Mouse (Mus musculus) heart, embryonic 12.5 days (tissue): ENCODE data around the gene Tmem121b. TPM values are rescaled to one million over a fixed set of nuclear protein-coding genes. Genes with fewer than 3 reads are reported as not detected.

Experiments
- ATAC-seq: fragments of 200-750 bp; cut with Nextera tagmentation; 2 replicates; pipeline ENCODE4 v1.8.0; 2017; ENCODE audit warnings: moderate TSS enrichment, moderate library complexity; ENCODE audit not compliant: insufficient number of reproducible peaks, low FRiP score
- H3K27ac ChIP-seq: fragments of 300-500 bp; sonication (generic); 2 replicates; pipeline ENCODE4 v1.5.1; 2016; ENCODE audit warnings: mild to moderate bottlenecking, moderate library complexity; ENCODE audit not compliant: poor library complexity, severe bottlenecking
- H3K27me3 ChIP-seq: fragments of 300-500 bp; sonication (generic); replicated peaks from 2 replicates; pipeline ENCODE4 v1.6.1; 2016; ENCODE audit warnings: mild to moderate bottlenecking, moderate library complexity
- H3K36me3 ChIP-seq: fragments of 300-500 bp; sonication (generic); 2 replicates; pipeline ENCODE4 v1.6.1; 2016; ENCODE audit warnings: mild to moderate bottlenecking, moderate library complexity
- H3K4me1 ChIP-seq: fragments of 300-500 bp; sonication (generic); replicated peaks from 2 replicates; pipeline ENCODE4 v1.6.1; 2016; ENCODE audit warnings: mild to moderate bottlenecking
- H3K4me2 ChIP-seq: fragments of 300-500 bp; sonication (generic); 2 replicates; pipeline ENCODE4 v1.6.1; 2016; ENCODE audit warnings: mild to moderate bottlenecking, moderate library complexity
- H3K4me3 ChIP-seq: fragments of 300-500 bp; sonication (generic); 2 replicates; pipeline ENCODE4 v1.5.1; 2016; ENCODE audit warnings: mild to moderate bottlenecking
- H3K9ac ChIP-seq: fragments of 300-500 bp; sonication (generic); 2 replicates; pipeline ENCODE4 v1.6.1; 2016; ENCODE audit warnings: mild to moderate bottlenecking, moderate library complexity
- H3K9me3 ChIP-seq: fragments of 300-500 bp; sonication (generic); replicated peaks from 2 replicates; pipeline ENCODE4 v1.6.1; 2016; ENCODE audit warnings: mild to moderate bottlenecking, moderate library complexity
- WGBS: fragments of 180-500 bp; shearing (Covaris S2); methylation state at CpG from one replicate; pipeline ENCODE4 v1.1.7; 2016; 5-methylcytosine and 5-hydroxymethylcytosine counted together
- polyA plus RNA-seq: library from polyadenylated mRNA; unstranded; fragments of >200 nt; fragmentation: Nextera tagmentation; extraction: Ambion mirVana; gene quantifications from 2 replicates; pipeline ENCODE4 v1.2.1, GENCODE M21; 2016

The Tmem121b gene
- polyA plus RNA-seq, 1 experiment from 2014 or later: 0.10 TPM

- Histone ChIP-seq H3K9ac (no peak overlapping the region), H3K27me3 (peaks cover 60% of the 10 kb centered on the region), H3K36me3 (no peaks in the 10 kb centered on the region), H3K4me1 (peaks cover 26% of the 10 kb centered on the region), H3K4me3 (peak overlapping the region; percentile 74), H3K4me2 (peak overlapping the region; percentile 100), H3K9me3 (no peaks in the 10 kb centered on the region), H3K27ac (no peak overlapping the region)
- 7% methylated on average over 22 of the region's 22 CpGs for WGBS
- 0 out of 2 replicates have a peak, but pooled peaks have one; percentile 7 for ATAC-seq
Observed at GRCm38 (mm10) chr6:120491862-120492498, 1.6 kb downstream of the Tmem121b start.

GRCm38 (mm10) chr6:120491064-120491463 lies 2.5 kb downstream of the Tmem121b start:
- H3K36me3 ChIP-seq: no peaks in the 10 kb centered on the region

GRCm38 (mm10) chr6:120489461-120489860 lies 4.1 kb downstream of the Tmem121b start:
- Histone ChIP-seq H3K4me1 (peaks cover 32% of the 10 kb centered on the region), H3K9ac (no peak overlapping the region), H3K27ac (no peak overlapping the region), H3K27me3 (peaks cover 44% of the 10 kb centered on the region), H3K4me3 (no peak overlapping the region), H3K9me3 (no peaks in the 10 kb centered on the region), H3K4me2 (no peak overlapping the region), H3K36me3 (no peaks in the 10 kb centered on the region)
- no peak for ATAC-seq
- 39% methylated on average over 2 of the region's 2 CpGs for WGBS

More at GRCm38 (mm10) chr6:120491064-120491463, 2.5 kb downstream of the Tmem121b start:
- Histone ChIP-seq H3K4me3 (no peak overlapping the region), H3K27me3 (peaks cover 53% of the 10 kb centered on the region), H3K9me3 (no peaks in the 10 kb centered on the region), H3K9ac (no peak overlapping the region), H3K4me2 (no peak overlapping the region), H3K4me1 (peaks cover 26% of the 10 kb centered on the region), H3K27ac (no peak overlapping the region)
- ATAC-seq: no peak
- 59% methylated on average over 7 of the region's 7 CpGs for WGBS

GRCm38 (mm10) chr6:120488647-120489046 lies 5.0 kb downstream of the Tmem121b start:
- no peak overlapping the region for H3K4me2 ChIP-seq
- WGBS: 52% methylated on average over 3 of the region's 3 CpGs
- H3K4me1 ChIP-seq: peaks cover 26% of the 10 kb centered on the region
- peaks cover 36% of the 10 kb centered on the region for H3K27me3 ChIP-seq
- H3K27ac ChIP-seq: no peak overlapping the region
- H3K4me3 ChIP-seq: no peak overlapping the region
- H3K9ac ChIP-seq: no peak overlapping the region
- H3K9me3 ChIP-seq: no peaks in the 10 kb centered on the region
- no peaks in the 10 kb centered on the region for H3K36me3 ChIP-seq
- ATAC-seq: no peak

- H3K36me3 ChIP-seq: peaks cover 7% of the 10 kb centered on the region; the same call in 1 of the 2 replicates
- H3K9ac ChIP-seq: no peak overlapping the region
- H3K4me2 ChIP-seq: no peak overlapping the region
- no peak overlapping the region for H3K27ac ChIP-seq
- 57% methylated on average over 8 of the region's 8 CpGs for WGBS
- H3K27me3 ChIP-seq: peaks cover 17% of the 10 kb centered on the region
- H3K9me3 ChIP-seq: no peaks in the 10 kb centered on the region
- no peak for ATAC-seq
- peaks cover 13% of the 10 kb centered on the region for H3K4me1 ChIP-seq
- no peak overlapping the region for H3K4me3 ChIP-seq
Observed at GRCm38 (mm10) chr6:120486051-120486510, 7.5 kb downstream of the Tmem121b start.

- H3K9ac ChIP-seq: no peak overlapping the region
- H3K4me1 ChIP-seq: peaks cover 13% of the 10 kb centered on the region
- no peaks in the 10 kb centered on the region for H3K9me3 ChIP-seq
- H3K36me3 ChIP-seq: peaks cover 7% of the 10 kb centered on the region; the same call in 1 of the 2 replicates
- peaks cover 7% of the 10 kb centered on the region; the same call in 1 of the 2 replicates for H3K27me3 ChIP-seq
- no peak overlapping the region for H3K4me2 ChIP-seq
- H3K4me3 ChIP-seq: no peak overlapping the region
- no peak for ATAC-seq
- 33% methylated on average over 3 of the region's 3 CpGs for WGBS
- H3K27ac ChIP-seq: no peak overlapping the region
Observed at GRCm38 (mm10) chr6:120485038-120485437, 8.6 kb downstream of the Tmem121b start.

GRCm38 (mm10) chr6:120483211-120483626 lies 10.4 kb downstream of the Tmem121b start:
- Histone ChIP-seq H3K4me1 (peaks cover 18% of the 10 kb centered on the region), H3K27ac (no peak overlapping the region), H3K9me3 (no peaks in the 10 kb centered on the region), H3K4me2 (peak overlapping the region; percentile 58), H3K4me3 (peak overlapping the region; percentile 21; the same call in 1 of the 2 replicates), H3K27me3 (peaks cover 6% of the 10 kb centered on the region; the same call in 1 of the 2 replicates), H3K36me3 (peaks cover 7% of the 10 kb centered on the region; the same call in 1 of the 2 replicates), H3K9ac (peak overlapping the region; percentile 29; the same call in 1 of the 2 replicates)
- 22% methylated on average over 8 of the region's 8 CpGs for WGBS
- ATAC-seq: peak; percentile 60; the same call in 1 of the 2 replicates

GRCm38 (mm10) chr6:120482756-120483155 lies 10.9 kb downstream of the Tmem121b start:
- peaks cover 6% of the 10 kb centered on the region; the same call in 1 of the 2 replicates for H3K27me3 ChIP-seq
- peak overlapping the region; percentile 29; the same call in 1 of the 2 replicates for H3K9ac ChIP-seq
- H3K4me3 ChIP-seq: no peak overlapping the region
- H3K36me3 ChIP-seq: peaks cover 7% of the 10 kb centered on the region; the same call in 1 of the 2 replicates
- peak overlapping the region; percentile 58 for H3K4me2 ChIP-seq
- WGBS: 31% methylated on average over 6 of the region's 6 CpGs
- ATAC-seq: no peak
- H3K9me3 ChIP-seq: no peaks in the 10 kb centered on the region
- peaks cover 18% of the 10 kb centered on the region for H3K4me1 ChIP-seq
- no peak overlapping the region for H3K27ac ChIP-seq

- Histone ChIP-seq H3K36me3 (peaks cover 7% of the 10 kb centered on the region; the same call in 1 of the 2 replicates), H3K4me3 (no peak overlapping the region), H3K4me2 (no peak overlapping the region), H3K4me1 (peaks cover 18% of the 10 kb centered on the region), H3K27ac (no peak overlapping the region), H3K27me3 (peaks cover 6% of the 10 kb centered on the region; the same call in 1 of the 2 replicates), H3K9me3 (no peaks in the 10 kb centered on the region), H3K9ac (no peak overlapping the region)
- WGBS: 88% methylated on average over 14 of the region's 14 CpGs
- no peak for ATAC-seq
Observed at GRCm38 (mm10) chr6:120482021-120482420, 11.6 kb downstream of the Tmem121b start.

GRCm38 (mm10) chr6:120481538-120481937 lies 12.1 kb downstream of the Tmem121b start:
- no peak overlapping the region for H3K9ac ChIP-seq
- 90% methylated on average over 6 of the region's 6 CpGs for WGBS
- H3K9me3 ChIP-seq: no peaks in the 10 kb centered on the region
- no peak overlapping the region for H3K4me3 ChIP-seq
- H3K27ac ChIP-seq: no peak overlapping the region
- no peak overlapping the region for H3K4me2 ChIP-seq
- peaks cover 18% of the 10 kb centered on the region for H3K4me1 ChIP-seq
- H3K36me3 ChIP-seq: peaks cover 7% of the 10 kb centered on the region; the same call in 1 of the 2 replicates
- peaks cover 6% of the 10 kb centered on the region; the same call in 1 of the 2 replicates for H3K27me3 ChIP-seq
- ATAC-seq: no peak

GRCm38 (mm10) chr6:120480361-120480760 lies 13.2 kb downstream of the Tmem121b start:
- Histone ChIP-seq H3K27me3 (peaks cover 6% of the 10 kb centered on the region; the same call in 1 of the 2 replicates), H3K9ac (no peak overlapping the region), H3K4me1 (peaks cover 18% of the 10 kb centered on the region), H3K4me3 (no peak overlapping the region), H3K27ac (no peak overlapping the region), H3K4me2 (no peak overlapping the region), H3K9me3 (no peaks in the 10 kb centered on the region), H3K36me3 (peaks cover 7% of the 10 kb centered on the region; the same call in 1 of the 2 replicates)
- no peak for ATAC-seq
- 84% methylated on average over 5 of the region's 5 CpGs for WGBS
